Mouse (Mus musculus) kidney, adult 18-20 months (tissue): ENCODE data around the gene Cacna1s.

Source experiments
- DNase-seq: peaks from one replicate; pipeline ENCODE4 v3.0.0; 2021

Gene Cacna1s

GRCm38 (mm10) chr1:136139990-136140640, 87.6 kb downstream of the Cacna1s start:
- DNase-seq, result peak; percentile 84

GRCm38 (mm10) chr1:136141176-136141950, 88.8 kb downstream of the Cacna1s start:
- no peak for DNase-seq

GRCm38 (mm10) chr1:136142336-136142735, 89.8 kb downstream of the Cacna1s start:
- DNase-seq, result no peak

- DNase-seq, result no peak
Observed at GRCm38 (mm10) chr1:136143514-136143913, 91.0 kb downstream of the Cacna1s start.

GRCm38 (mm10) chr1:136149702-136150101, 97.2 kb downstream of the Cacna1s start:
- DNase-seq, result no peak

- DNase-seq, result no peak
Observed at GRCm38 (mm10) chr1:136151371-136151770, 98.8 kb downstream of the Cacna1s start.

- DNase-seq, result no peak
Observed at GRCm38 (mm10) chr1:136156304-136156703, 103.8 kb downstream of the Cacna1s start.

- DNase-seq, result no peak
Observed at GRCm38 (mm10) chr1:136156951-136157350, 104.4 kb downstream of the Cacna1s start.

- DNase-seq, result no peak
Observed at GRCm38 (mm10) chr1:136159830-136160229, 107.3 kb downstream of the Cacna1s start.

GRCm38 (mm10) chr1:136160297-136160696, 107.7 kb downstream of the Cacna1s start:
- no peak for DNase-seq

GRCm38 (mm10) chr1:136160930-136161329, 108.4 kb downstream of the Cacna1s start:
- DNase-seq, result no peak

- DNase-seq, result no peak
Observed at GRCm38 (mm10) chr1:136161333-136161921, 108.9 kb downstream of the Cacna1s start.

- no peak for DNase-seq
Observed at GRCm38 (mm10) chr1:136165436-136165835, 112.9 kb downstream of the Cacna1s start.

GRCm38 (mm10) chr1:136167657-136168056, 115.1 kb downstream of the Cacna1s start:
- DNase-seq, result peak; percentile 38
